Mouse (Mus musculus) liver, embryonic 14.5 days (tissue): ENCODE results near the gene Rnf150. TPM values are rescaled to one million over a fixed set of nuclear protein-coding genes. Genes with fewer than 3 reads are reported as not detected.
"Not testable (repeated sequence)": the region's sequence is repeated elsewhere in the genome, so short reads cannot be mapped to it uniquely, and the experiment has no call there.

Experiments used
- ATAC-seq: fragments of 200-750 bp; cut with Nextera tagmentation; 2 replicates; pipeline ENCODE4 v1.8.0; 2017; ENCODE audit warnings: moderate number of reproducible peaks, mild to moderate bottlenecking, moderate library complexity; ENCODE audit not compliant: insufficient read depth
- DNase-seq, 3 experiments: peaks; one replicate each; pipeline ENCODE4 v3.0.0-alpha.2; 2012 to 2013; ENCODE audit warnings: low read depth in 3 of 3, low spot score in 3 of 3
- H3K27ac ChIP-seq: fragments of 300-500 bp; sonication (generic); 2 replicates; pipeline ENCODE4 v1.5.1; 2014; ENCODE audit warnings: moderate library complexity, mild to moderate bottlenecking, control low read depth, inconsistent platforms
- H3K27me3 ChIP-seq: fragments of 300-500 bp; sonication (generic); 2 replicates; pipeline ENCODE4 v1.6.1; 2014; ENCODE audit warnings: mild to moderate bottlenecking, low read length, moderate library complexity; ENCODE audit not compliant: control insufficient read depth, insufficient read depth
- H3K36me3 ChIP-seq: fragments of 300-500 bp; sonication (generic); replicated peaks from 2 replicates; pipeline ENCODE4 v1.6.1; 2014; ENCODE audit warnings: low read depth; ENCODE audit not compliant: control insufficient read depth, insufficient read depth
- H3K4me1 ChIP-seq, 2 experiments: fragments of 200-500 bp in 1 of 2; fragments of 300-500 bp in 1 of 2; sonication (generic) in 1 of 2; replicated peaks; 2 replicates each; pipeline ENCODE4 v1.6.1; 2012 to 2014; ENCODE audit warnings: antibody characterized with exemption in 1 of 2, inconsistent platforms in 1 of 2, low read length in 1 of 2; ENCODE audit not compliant: control insufficient read depth in 2 of 2, insufficient read depth in 2 of 2
- H3K4me2 ChIP-seq: fragments of 300-500 bp; sonication (generic); 2 replicates; pipeline ENCODE4 v1.6.1; 2014; ENCODE audit warnings: low read depth, mild to moderate bottlenecking, control low read depth, moderate library complexity
- H3K4me3 ChIP-seq, 2 experiments: fragments of 200-500 bp in 1 of 2; fragments of 300-500 bp in 1 of 2; sonication (generic) in 1 of 2; 2 replicates each; pipeline ENCODE4 v1.5.1; 2012 to 2014; ENCODE audit warnings: low read depth in 2 of 2, low read length in 2 of 2, mild to moderate bottlenecking in 2 of 2, control low read depth in 1 of 2, inconsistent platforms in 1 of 2, moderate library complexity in 1 of 2; ENCODE audit not compliant: insufficient read depth in 1 of 2
- H3K9ac ChIP-seq: fragments of 300-500 bp; sonication (generic); replicated peaks from 2 replicates; pipeline ENCODE4 v1.6.1; 2014; ENCODE audit warnings: mild to moderate bottlenecking, control low read depth, moderate library complexity
- H3K9me3 ChIP-seq: fragments of 300-500 bp; sonication (generic); 2 replicates; pipeline ENCODE4 v1.6.1; 2016; ENCODE audit warnings: low read length, mixed read lengths; ENCODE audit not compliant: control insufficient read depth
- CTCF ChIP-seq: IDR thresholded peaks from 2 replicates; pipeline ENCODE4 v1.5.1; 2016; ENCODE audit warnings: antibody characterized with exemption, low read depth, control low read depth
- EP300 ChIP-seq: IDR thresholded peaks from 2 replicates; pipeline ENCODE4 v1.6.1; 2016; ENCODE audit warnings: antibody characterized with exemption, low read depth
- WGBS: fragments of 180-500 bp; shearing (Covaris S2); extraction: QIAGEN DNeasy Blood & Tissue Kit; methylation state at CpG from one replicate; pipeline ENCODE4 v1.1.7; 2014; ENCODE audit not compliant: insufficient replicate concordance; 5-methylcytosine and 5-hydroxymethylcytosine counted together
- polyA plus RNA-seq, 2 experiments: library from polyadenylated mRNA; depleted of rRNA in 1 of 2; stranded (reverse) in 1 of 2; unstranded in 1 of 2; fragments of >200 nt; fragmentation: Nextera tagmentation in 1 of 2; extraction: Ambion mirVana in 1 of 2; gene quantifications; 2 replicates each; pipeline versions ENCODE4 v1.2.1 to v1.2.3; 2012 to 2014

Gene Rnf150
- polyA plus RNA-seq, 2 experiments, result 0.17 to 0.19 TPM

GRCm38 (mm10) chr8:83078701-83079533 lies 215.8 kb downstream of the Rnf150 start:
- no peak for TF ChIP-seq EP300
- no peak for TF ChIP-seq CTCF
- no peaks in the 10 kb centered on the region for H3K27me3 ChIP-seq
- H3K9me3 ChIP-seq, result no peaks in the 10 kb centered on the region
- no peaks in the 10 kb centered on the region for H3K36me3 ChIP-seq
- no peak overlapping the region for H3K9ac ChIP-seq
- H3K27ac ChIP-seq, result no peak overlapping the region
- H3K4me2 ChIP-seq, result no peak overlapping the region
- H3K4me3 ChIP-seq, result no peak overlapping the region
- DNase-seq (no peak), ATAC-seq (no peak)
- 62% methylated on average over 12 of the region's 12 CpGs for WGBS
- H3K4me1 ChIP-seq, result no peaks in the 10 kb centered on the region

DNA sequence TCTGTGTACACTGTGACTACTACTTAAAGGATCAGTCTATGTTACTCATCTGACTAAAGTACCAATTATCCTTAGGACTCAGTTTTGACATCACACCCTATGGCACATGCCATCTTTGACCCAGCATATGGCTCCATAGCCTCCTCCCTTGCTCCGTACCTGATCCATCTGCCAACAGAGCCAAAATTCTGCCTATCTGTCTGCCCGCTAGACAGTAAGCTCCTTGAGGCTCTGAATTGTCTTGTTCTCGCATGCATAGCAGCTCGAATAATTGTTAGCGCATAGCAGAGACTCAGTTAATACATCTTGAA lies 216.3 kb downstream of the Rnf150 start:
- H3K9me3 ChIP-seq, result no peaks in the 10 kb centered on the region
- H3K4me3 ChIP-seq, result no peak overlapping the region
- DNase-seq, result no peak
- no peak overlapping the region for H3K9ac ChIP-seq
- H3K36me3 ChIP-seq, result no peaks in the 10 kb centered on the region
- H3K27ac ChIP-seq, result no peak overlapping the region
- no peak for ATAC-seq
- no peak overlapping the region for H3K4me2 ChIP-seq
- TF ChIP-seq EP300, result no peak
- TF ChIP-seq CTCF, result no peak
- no peaks in the 10 kb centered on the region for H3K27me3 ChIP-seq
- WGBS, result 76% methylated on average over 5 of the region's 5 CpGs
- H3K4me1 ChIP-seq, result no peaks in the 10 kb centered on the region

- Histone ChIP-seq H3K36me3 (no peaks in the 10 kb centered on the region), H3K4me2 (no peak overlapping the region), H3K27ac (no peak overlapping the region), H3K9ac (no peak overlapping the region), H3K4me3 (no peak overlapping the region), H3K27me3 (no peaks in the 10 kb centered on the region), H3K9me3 (no peaks in the 10 kb centered on the region), H3K4me1 (peaks cover 0 to 2% of the 10 kb centered on the region in 2 experiments; a peak in 1 of 4 replicates)
- DNase-seq (no peak), ATAC-seq (no peak)
- no peak for TF ChIP-seq CTCF
- no peak for TF ChIP-seq EP300
- 31% methylated on average over 4 of the region's 4 CpGs for WGBS
Observed at GRCm38 (mm10) chr8:83081266-83081665, 218.1 kb downstream of the Rnf150 start.

DNA sequence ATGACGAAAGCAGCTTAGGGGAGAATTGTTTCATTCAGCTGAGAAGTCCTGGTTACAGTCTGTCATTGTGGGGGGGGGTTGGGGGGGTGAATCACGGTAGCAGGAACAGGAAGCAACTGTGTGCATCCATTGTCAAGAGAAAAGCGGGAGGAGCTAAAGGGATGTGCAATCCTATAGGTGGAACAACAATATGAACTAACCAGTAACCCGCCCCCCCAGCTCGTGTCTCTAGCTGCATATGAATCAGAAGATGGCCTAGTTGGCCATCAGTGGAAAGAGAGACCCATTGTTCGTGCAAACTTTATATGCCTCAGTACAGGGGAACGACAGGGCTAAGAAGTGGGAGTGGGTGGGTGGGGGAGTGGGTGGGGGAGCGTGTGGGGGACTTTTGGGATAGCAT lies 218.7 kb downstream of the Rnf150 start:
- WGBS, result 54% methylated on average over 7 of the region's 8 CpGs
- not testable (repeated sequence) for H3K9ac ChIP-seq, H3K4me2 ChIP-seq, DNase-seq, H3K36me3 ChIP-seq, ATAC-seq, H3K27me3 ChIP-seq, H3K4me3 ChIP-seq, H3K4me1 ChIP-seq, H3K9me3 ChIP-seq, H3K27ac ChIP-seq

DNA sequence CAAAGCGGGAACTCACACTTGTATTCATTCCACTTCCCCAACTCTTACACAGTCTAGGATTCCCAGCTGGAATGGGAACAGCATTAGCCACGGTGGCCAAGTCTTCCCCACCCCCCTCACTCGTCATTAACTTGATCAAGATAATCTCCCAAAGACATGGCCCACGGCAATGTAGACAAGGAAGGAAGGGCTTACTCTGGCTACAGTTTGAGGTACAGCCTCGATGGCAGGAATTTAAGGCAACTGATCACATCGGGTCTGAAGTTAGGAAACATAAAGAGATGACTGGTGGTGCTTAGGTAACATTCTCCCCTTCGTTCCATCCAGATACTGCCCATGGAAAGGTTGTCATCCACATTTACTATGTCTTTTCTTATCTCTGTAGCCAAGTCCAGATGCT lies 219.1 kb downstream of the Rnf150 start:
- Histone ChIP-seq H3K4me1 (peaks cover 0 to 2% of the 10 kb centered on the region in 2 experiments; a peak in 1 of 4 replicates), H3K4me3 (no peak overlapping the region), H3K27me3 (no peaks in the 10 kb centered on the region), H3K9ac (no peak overlapping the region), H3K27ac (no peak overlapping the region), H3K36me3 (no peaks in the 10 kb centered on the region), H3K4me2 (no peak overlapping the region), H3K9me3 (no peaks in the 10 kb centered on the region)
- 49% methylated on average over 7 of the region's 7 CpGs for WGBS
- ATAC-seq (no peak), DNase-seq (no peak)
- no peak for TF ChIP-seq CTCF
- no peak for TF ChIP-seq EP300
